Mouse (Mus musculus) embryonic fibroblast, embryonic 13.5 days (primary cell): Measurements from ENCODE around the gene Mbd3. TPM values are rescaled to one million over a fixed set of nuclear protein-coding genes. Genes with fewer than 3 reads are reported as not detected.

Experiments used
- H3K27ac ChIP-seq: 2 replicates; pipeline ENCODE4 v1.5.1; 2012; ENCODE audit warnings: low read length, control low read depth, inconsistent platforms; ENCODE audit not compliant: insufficient read depth
- H3K4me1 ChIP-seq: 2 replicates; pipeline ENCODE4 v1.6.1; 2011; ENCODE audit warnings: low read length; ENCODE audit not compliant: control insufficient read depth, insufficient read depth
- H3K4me3 ChIP-seq: 2 replicates; pipeline ENCODE4 v1.5.1; 2011; ENCODE audit warnings: mild to moderate bottlenecking, control low read depth, low read length; ENCODE audit not compliant: insufficient read depth
- CTCF ChIP-seq: IDR thresholded peaks from 2 replicates; pipeline ENCODE4 v1.5.1; 2011; ENCODE audit warnings: mild to moderate bottlenecking, control low read depth, low read length, moderate library complexity, borderline replicate concordance; ENCODE audit not compliant: insufficient read depth
- POLR2A ChIP-seq: IDR thresholded peaks from 2 replicates; pipeline ENCODE4 v1.6.1; 2011; ENCODE audit warnings: low read depth, mild to moderate bottlenecking, control low read depth, low read length, moderate library complexity
- polyA plus RNA-seq: library from polyadenylated mRNA; stranded (reverse); fragments of >200 nt; gene quantifications from 2 replicates; pipeline ENCODE4 v1.2.4, GENCODE M21; 2011; ENCODE audit warnings: low read depth; ENCODE audit not compliant: missing spikeins, insufficient read length

Mbd3 gene
- polyA plus RNA-seq, 1 experiment: 99.1 TPM

- Histone ChIP-seq H3K4me1 (no peaks in the 10 kb centered on the region; the same call in 1 of the 2 replicates), H3K4me3 (no peak overlapping the region)
- no peak for TF ChIP-seq CTCF
- TF ChIP-seq POLR2A: no peak
These were observed 30.4 kb upstream of the Mbd3 start for GRCm38 (mm10) chr10:80429800-80430199.

GRCm38 (mm10) chr10:80425041-80425440 is 25.7 kb upstream of the Mbd3 start:
- no peaks in the 10 kb centered on the region for H3K4me1 ChIP-seq
- no peak overlapping the region for H3K27ac ChIP-seq
- no peak for TF ChIP-seq CTCF
- TF ChIP-seq POLR2A: no peak
- H3K4me3 ChIP-seq: no peak overlapping the region

More at GRCm38 (mm10) chr10:80429800-80430199, 30.4 kb upstream of the Mbd3 start:
- no peak overlapping the region for H3K27ac ChIP-seq

GRCm38 (mm10) chr10:80423562-80423961 is 24.2 kb upstream of the Mbd3 start:
- Histone ChIP-seq H3K4me1 (no peaks in the 10 kb centered on the region), H3K27ac (no peak overlapping the region), H3K4me3 (no peak overlapping the region)
- TF ChIP-seq CTCF (no peak), POLR2A (no peak)

- Histone ChIP-seq H3K27ac (no peak overlapping the region), H3K4me3 (no peak overlapping the region), H3K4me1 (no peaks in the 10 kb centered on the region)
- no peak for TF ChIP-seq CTCF
- no peak for TF ChIP-seq POLR2A
These were observed 22.5 kb upstream of the Mbd3 start for GRCm38 (mm10) chr10:80421651-80422472.

- H3K4me3 ChIP-seq: no peak overlapping the region
- no peak overlapping the region for H3K27ac ChIP-seq
- no peaks in the 10 kb centered on the region for H3K4me1 ChIP-seq
- TF ChIP-seq POLR2A (no peak), CTCF (no peak)
These were observed 21.9 kb upstream of the Mbd3 start for GRCm38 (mm10) chr10:80421208-80421607.

- H3K4me1 ChIP-seq: no peaks in the 10 kb centered on the region
- H3K4me3 ChIP-seq: no peak overlapping the region
- no peak overlapping the region for H3K27ac ChIP-seq
- TF ChIP-seq CTCF (no peak), POLR2A (no peak)
These were observed 21.4 kb upstream of the Mbd3 start for GRCm38 (mm10) chr10:80420729-80421128.

- no peaks in the 10 kb centered on the region for H3K4me1 ChIP-seq
- TF ChIP-seq CTCF (no peak), POLR2A (no peak)
- no peak overlapping the region for H3K4me3 ChIP-seq
- no peak overlapping the region for H3K27ac ChIP-seq
These were observed 20.1 kb upstream of the Mbd3 start for GRCm38 (mm10) chr10:80419419-80419818.

- Histone ChIP-seq H3K27ac (no peak overlapping the region), H3K4me1 (no peaks in the 10 kb centered on the region), H3K4me3 (no peak overlapping the region)
- TF ChIP-seq CTCF (no peak), POLR2A (no peak)
These were observed 19.0 kb upstream of the Mbd3 start for GRCm38 (mm10) chr10:80418311-80418710.

- TF ChIP-seq CTCF: no peak
These were observed 18.5 kb upstream of the Mbd3 start for GRCm38 (mm10) chr10:80417841-80418240.

GRCm38 (mm10) chr10:80417371-80417770 is 18.0 kb upstream of the Mbd3 start:
- TF ChIP-seq CTCF (no peak), POLR2A (no peak)
- Histone ChIP-seq H3K4me3 (no peak overlapping the region), H3K27ac (no peak overlapping the region), H3K4me1 (no peaks in the 10 kb centered on the region)

More at GRCm38 (mm10) chr10:80417841-80418240, 18.5 kb upstream of the Mbd3 start:
- Histone ChIP-seq H3K4me1 (no peaks in the 10 kb centered on the region), H3K27ac (no peak overlapping the region), H3K4me3 (no peak overlapping the region)
